Mouse (Mus musculus): ENCODE measurements around the gene Gm6309. TPM values are rescaled to one million over a fixed set of nuclear protein-coding genes. Genes with fewer than 3 reads are reported as not detected.

The Gm6309 gene
- polyA plus RNA-seq (2017; shearing (Covaris generic)): not detected

DNA sequence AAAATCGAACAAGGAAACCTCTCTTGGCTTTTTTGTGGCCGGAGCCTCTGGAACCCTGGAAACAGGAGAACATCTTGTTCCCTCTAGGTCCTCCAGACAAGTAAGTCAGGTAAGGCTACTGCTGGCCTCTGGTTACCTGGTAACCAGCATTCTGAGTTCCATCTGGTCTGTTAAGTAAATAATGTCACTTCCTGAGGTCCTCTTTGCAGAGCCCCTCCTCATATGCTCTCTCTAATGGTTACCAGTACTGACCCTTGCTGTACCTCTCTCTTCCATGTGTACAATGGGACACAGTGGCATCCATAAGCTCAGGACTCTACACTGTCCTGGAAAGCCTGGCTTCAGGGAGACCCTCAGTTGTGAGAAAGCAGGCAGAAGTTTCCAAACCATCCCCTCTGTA lies at the start of gene Gm6309:
Gene Gm6309, minus strand, starts transcription at position 101 of the 400 bp plus-strand sequence.

DNA sequence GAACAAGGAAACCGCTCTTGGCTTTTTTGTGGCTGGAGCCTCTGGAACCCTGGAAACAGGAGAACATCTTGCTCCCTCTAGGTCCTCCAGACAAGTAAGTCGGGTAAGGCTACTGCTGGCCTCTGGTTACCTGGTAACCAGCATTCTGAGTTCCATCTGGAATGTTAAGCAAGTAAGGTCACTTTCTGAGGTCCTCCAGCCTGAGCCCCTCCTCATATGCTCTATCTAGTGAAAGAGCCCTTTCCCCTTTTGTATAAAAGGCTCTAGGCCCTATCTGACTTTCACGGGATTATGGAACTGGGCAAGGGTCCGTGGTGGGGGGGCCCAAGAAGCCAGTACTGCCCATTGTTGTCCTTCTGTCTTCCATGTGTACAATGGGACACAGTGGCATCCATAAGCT lies 14.7 kb upstream of the Gm6309 start, which contains the start of gene 1700001J03Rik:
Gene 1700001J03Rik, minus strand, starts transcription at position 101 of the 400 bp plus-strand sequence.

DNA sequence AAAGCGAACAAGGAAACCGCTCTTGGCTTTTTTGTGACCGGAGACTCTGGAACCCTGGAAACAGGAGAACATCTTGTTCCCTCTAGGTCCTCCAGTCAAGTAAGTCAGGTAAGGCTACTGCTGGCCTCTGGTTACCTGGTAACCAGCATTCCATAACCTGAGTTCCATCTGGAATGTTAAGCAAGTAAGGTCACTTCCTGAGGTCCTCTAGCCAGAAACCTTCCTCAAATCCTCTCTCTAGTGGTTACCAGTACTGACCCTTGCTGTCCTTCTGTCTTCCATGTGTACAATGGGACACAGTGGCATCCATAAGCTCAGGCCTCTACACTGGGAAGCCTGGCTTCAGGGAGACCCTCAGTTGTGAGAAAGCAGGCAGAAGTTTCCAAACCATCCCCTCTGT lies 10.1 kb downstream of the Gm6309 start, which contains the start of gene Gm5565:
Gene Gm5565, minus strand, starts transcription at position 101 of the 400 bp plus-strand sequence.

Other genes with a start within 250 kb of the Gm6309 start
- not detected for gene Cyp3a25, start 161.1 kb downstream of the Gm6309 start, polyA plus RNA-seq (2017; shearing (Covaris generic))
- not detected for gene Cyp3a59, start 91.5 kb downstream of the Gm6309 start, polyA plus RNA-seq (2017; shearing (Covaris generic))
- not detected for gene Gm5565, start 10.2 kb downstream of the Gm6309 start, polyA plus RNA-seq (2017; shearing (Covaris generic))
- 0.47 TPM for gene 1700001J03Rik, start 14.6 kb upstream of the Gm6309 start, polyA plus RNA-seq (2017; shearing (Covaris generic))
- gene Rnf6, start 50.8 kb upstream of the Gm6309 start, polyA plus RNA-seq (2017; shearing (Covaris generic)): 90.8 TPM
- 6.7 TPM for gene Cdk8, start 60.5 kb upstream of the Gm6309 start, polyA plus RNA-seq (2017; shearing (Covaris generic))
- gene Wasf3, start 214.3 kb upstream of the Gm6309 start, polyA plus RNA-seq (2017; shearing (Covaris generic)): not detected